10 mouse cellular contexts compared by ENCODE assay signal in the genomic region with DNA sequence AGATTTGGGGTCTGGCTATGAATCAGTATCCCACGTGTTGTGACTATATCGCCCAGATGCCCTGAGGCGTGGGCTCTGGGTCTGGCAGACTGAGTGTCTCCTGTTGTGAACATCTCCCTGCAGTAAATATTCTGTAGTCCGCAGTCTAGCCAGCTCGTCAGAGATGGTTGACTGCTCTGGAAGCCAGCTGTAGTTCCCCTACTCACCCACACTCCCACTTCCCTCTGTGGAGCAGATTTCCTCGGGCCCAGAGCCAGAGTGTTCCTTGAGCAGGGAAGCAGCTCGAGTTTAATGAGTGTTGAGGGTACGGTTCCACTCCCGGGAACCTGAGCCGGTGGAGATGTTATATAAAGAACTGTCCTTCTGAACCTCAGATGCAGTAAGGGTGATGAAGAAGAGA.
DNase-seq lines count a peak whose midpoint lies in the region; ATAC-seq and TF ChIP-seq lines count a peak whose summit lies in the region.
"Had no signal": no experiment of that assay in that cellular context is flagged by ENCODE, and none has a peak within 500 bp of the region (broad histone marks: within the 10 kb centered on the region; RNA-seq: fewer than 3 reads in every experiment).

No protein-coding gene starts in this region.

- H3K27me3 ChIP-seq in lung, embryonic 14.5 days (ENCODE audit: insufficient read depth, low read length): no peaks in the 10 kb centered on the region
- H3K27me3 ChIP-seq: forebrain, embryonic 12.5 days had no signal

- TF ChIP-seq CTCF in lung, embryonic 14.5 days (IDR thresholded peaks at IDR 0.05; ENCODE audit: low read depth): no peak
- no peak for TF ChIP-seq CTCF in lung, adult 2 months (IDR thresholded peaks at IDR 0.05; ENCODE audit: insufficient read depth, low read length)

- peak; percentile 63 for DNase-seq in lung, embryonic 14.5 days
- no peak for DNase-seq in lung, adult 2 months
- DNase-seq in frontal cortex, postnatal 36 days (ENCODE audit: low spot score in 2 of 2): peak; percentile 37 to 53
- DNase-seq in kidney, postnatal 25 days: peak; percentile 41 to 68
- DNase-seq in lung, postnatal 4 days: peak; percentile 6 to 30
- DNase-seq in spleen, adult 12 weeks (ENCODE audit: low spot score): no peak
- no peak for DNase-seq in adrenal gland, postnatal 36 days
- DNase-seq in adrenal gland, adult 8-10 months: no peak
- DNase-seq: thymus, postnatal 14 days had no signal

- TF ChIP-seq POLR2A in lung, adult 2 months (IDR thresholded peaks at IDR 0.05; ENCODE audit: borderline replicate concordance, extremely low read depth, low read depth, low read length): no peak

- no peak overlapping the region for H3K4me2 ChIP-seq in lung, embryonic 14.5 days
- H3K4me2 ChIP-seq: forebrain, embryonic 12.5 days had no signal

- H3K27ac ChIP-seq in lung, embryonic 14.5 days (ENCODE audit: low read depth): no peak overlapping the region
- H3K27ac ChIP-seq: forebrain, embryonic 12.5 days had no signal

- WGBS in lung, embryonic 14.5 days: 41% methylated on average over 10 of the region's 10 CpGs
- WGBS in lung, adult 2 months: 54% methylated on average over 10 of the region's 10 CpGs

- H3K4me1 ChIP-seq in lung, embryonic 14.5 days (ENCODE audit: insufficient read depth): 0 out of 2 replicates have a peak, but pooled peaks cover 3% of the 10 kb centered on the region
- H3K4me1 ChIP-seq in lung, adult 2 months (ENCODE audit: control insufficient read depth, insufficient read depth, low read length): no peaks in the 10 kb centered on the region

- ATAC-seq in lung, embryonic 14.5 days (ENCODE audit: insufficient read depth): peak; percentile 71

- no peak overlapping the region for H3K9ac ChIP-seq in lung, embryonic 14.5 days
- H3K9ac ChIP-seq: forebrain, embryonic 12.5 days had no signal

- H3K36me3 ChIP-seq in lung, embryonic 14.5 days (ENCODE audit: insufficient read depth): no peaks in the 10 kb centered on the region
- H3K36me3 ChIP-seq: forebrain, embryonic 12.5 days had no signal

- H3K9me3 ChIP-seq in lung, embryonic 14.5 days (ENCODE audit: low read depth, low read length): no peaks in the 10 kb centered on the region
- H3K9me3 ChIP-seq: forebrain, embryonic 12.5 days had no signal

- H3K4me3 ChIP-seq in lung, embryonic 14.5 days (ENCODE audit: low read depth, low read length): no peak overlapping the region
- no peak overlapping the region for H3K4me3 ChIP-seq in lung, adult 2 months (replicated peaks; ENCODE audit: extremely low read depth, low read depth, low read length)
- H3K4me3 ChIP-seq: forebrain, embryonic 12.5 days had no signal

Comparison
In these comparisons a context has a peak if more than half of its experiments do, and no peak if none do; other contexts are left out.
1. DNase-seq: peak in lung, embryonic 14.5 days (single experiment), frontal cortex, postnatal 36 days (2 of 2), kidney, postnatal 25 days (2 of 2) and lung, postnatal 4 days (2 of 2); none in lung, adult 2 months (single experiment), spleen, adult 12 weeks (single experiment), adrenal gland, postnatal 36 days (0 of 2) and adrenal gland, adult 8-10 months (single experiment).